Mouse (Mus musculus) kidney, adult 9 months (tissue): ENCODE data around the gene Vmn2r47.
"Not testable (repeated sequence)": the region's sequence is repeated elsewhere in the genome, so short reads cannot be mapped to it uniquely, and the experiment has no call there.

Experiments used
- DNase-seq: peaks from one replicate; pipeline ENCODE4 v3.0.0; 2022

Gene Vmn2r47

DNA sequence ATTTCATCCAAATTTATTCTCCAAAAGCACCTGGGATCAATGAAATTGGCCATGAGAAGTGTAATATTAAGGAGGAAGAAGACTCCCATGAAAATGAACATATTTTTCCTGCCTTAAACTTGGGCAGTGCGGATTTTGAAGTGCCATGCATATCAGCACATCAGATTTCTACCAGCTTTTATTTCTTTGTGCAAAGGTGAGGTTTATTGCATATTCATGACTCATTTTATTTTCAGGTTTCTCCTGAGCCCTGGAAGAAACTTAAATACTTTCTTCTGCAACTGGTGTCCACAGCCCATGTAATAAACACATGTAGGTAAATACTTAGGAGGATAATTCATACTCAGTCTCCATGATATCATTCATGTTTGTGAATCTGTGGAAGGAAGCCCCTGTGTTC is at the start of gene Vmn2r47:
TSS of gene Vmn2r47 (minus strand) at position 101 of the 400 bp plus-strand sequence.
- DNase-seq: not testable (repeated sequence)

DNA sequence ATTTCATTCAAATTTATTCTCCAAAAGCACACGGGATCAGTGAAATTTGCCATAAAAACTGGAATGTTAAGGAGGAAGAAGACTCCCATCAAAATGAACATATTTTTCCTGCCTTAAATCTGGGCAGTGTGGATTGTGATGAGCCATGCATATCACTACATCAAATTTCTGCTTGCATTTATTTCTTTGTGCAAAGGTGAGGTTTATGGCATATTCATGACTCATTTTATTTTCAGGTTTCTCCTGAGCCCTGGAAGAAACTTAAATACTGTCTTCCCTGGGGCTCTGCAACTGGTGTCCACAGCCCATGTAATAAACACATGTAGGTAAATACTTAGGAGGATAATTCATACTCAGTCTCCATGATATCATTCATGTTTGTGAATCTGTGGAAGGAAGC is 70.7 kb downstream of the Vmn2r47 start, which contains the start of gene Vmn2r46:
TSS of gene Vmn2r46 (minus strand) at position 101 of the 400 bp plus-strand sequence.
- DNase-seq: not testable (repeated sequence)
